Mouse (Mus musculus) heart, adult 2 months (tissue): ENCODE data around the gene Nfasc.

Source experiments
- CTCF ChIP-seq: fragments of 200-600 bp; IDR thresholded peaks from 2 replicates; pipeline ENCODE4 v1.8.1; 2022; ENCODE audit warnings: antibody characterized with exemption, mild to moderate bottlenecking, moderate library complexity
- EP300 ChIP-seq: fragments of 200-500 bp; IDR thresholded peaks from 2 replicates; pipeline ENCODE4 v1.6.1; 2011; ENCODE audit warnings: low read depth, low read length, control low read depth; ENCODE audit not compliant: insufficient read depth

DNA sequence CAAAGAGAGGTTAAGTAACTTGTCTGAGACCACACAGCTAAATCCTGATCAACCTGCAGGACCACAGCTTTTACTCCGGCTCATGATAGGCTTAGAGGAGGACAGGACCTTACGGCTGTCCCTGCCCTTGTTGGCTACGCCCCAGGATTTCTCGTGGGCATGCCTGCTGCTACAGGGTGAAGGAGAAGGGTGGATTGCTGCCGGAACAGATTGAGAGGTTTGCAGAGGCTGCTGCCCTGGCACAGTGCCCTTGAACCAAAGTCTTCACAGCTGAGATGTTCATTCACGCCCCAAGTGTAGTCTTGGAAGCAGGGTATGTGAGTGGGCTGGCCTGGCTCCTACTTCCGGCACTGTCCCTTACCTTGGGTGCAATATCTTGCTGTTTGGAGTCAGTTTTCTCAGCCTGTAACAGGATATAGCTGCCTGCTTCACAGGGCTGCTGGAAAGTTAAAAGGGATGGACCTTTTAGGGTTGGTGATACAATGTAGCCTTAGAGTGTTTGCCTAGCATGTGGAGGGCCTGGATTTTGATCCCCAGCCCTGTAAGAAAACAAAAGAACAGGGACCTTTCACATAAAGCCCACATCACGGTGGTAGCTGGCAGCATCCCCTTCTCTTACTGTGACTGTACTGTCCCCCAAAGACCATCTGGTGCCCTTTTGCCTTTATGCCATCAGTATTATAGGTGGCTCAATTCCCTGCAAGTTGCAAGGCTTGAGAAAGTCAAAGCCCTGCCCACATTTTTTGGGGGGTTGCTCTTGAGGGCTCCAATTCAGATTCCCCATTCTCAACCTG lies 180.5 kb downstream of the Nfasc start:
- TF ChIP-seq CTCF, result no peak
- no peak for TF ChIP-seq EP300
